Mouse (Mus musculus) midbrain, postnatal 0 days (tissue): Measurements from ENCODE around the gene Fam171a1. TPM values are rescaled to one million over a fixed set of nuclear protein-coding genes. Genes with fewer than 3 reads are reported as not detected.
"Not testable (repeated sequence)": the region's sequence is repeated elsewhere in the genome, so short reads cannot be mapped to it uniquely, and the experiment has no call there.

Experiments used
- ATAC-seq: fragments of 200-750 bp; cut with Nextera tagmentation; 2 replicates; pipeline ENCODE4 v1.8.0; 2017; ENCODE audit warnings: moderate number of reproducible peaks, mild to moderate bottlenecking, moderate TSS enrichment, moderate library complexity; ENCODE audit not compliant: low FRiP score
- DNase-seq: peaks from one replicate; pipeline ENCODE4 v3.0.0-alpha.2; 2015; ENCODE audit warnings: low spot score
- H3K27ac ChIP-seq: fragments of 300-500 bp; sonication (generic); 2 replicates; pipeline ENCODE4 v1.5.1; 2014; ENCODE audit warnings: low read depth, mild to moderate bottlenecking, low read length, mixed read lengths
- H3K27me3 ChIP-seq: fragments of 300-500 bp; sonication (generic); 2 replicates; pipeline ENCODE4 v1.6.1; 2014; ENCODE audit warnings: low read length, control low read depth, mixed read lengths; ENCODE audit not compliant: insufficient read depth
- H3K36me3 ChIP-seq: fragments of 300-500 bp; sonication (generic); 2 replicates; pipeline ENCODE4 v1.6.1; 2014; ENCODE audit warnings: low read length, control low read depth, mixed read lengths; ENCODE audit not compliant: insufficient read depth
- H3K4me1 ChIP-seq: fragments of 300-500 bp; sonication (generic); 2 replicates; pipeline ENCODE4 v1.6.1; 2014; ENCODE audit warnings: mild to moderate bottlenecking, control low read depth, antibody characterized with exemption, low read length, mixed read lengths; ENCODE audit not compliant: insufficient read depth
- H3K4me2 ChIP-seq: fragments of 300-500 bp; sonication (generic); 2 replicates; pipeline ENCODE4 v1.6.1; 2014; ENCODE audit warnings: low read depth, mild to moderate bottlenecking, low read length, mixed read lengths; ENCODE audit not compliant: poor library complexity, severe bottlenecking
- H3K4me3 ChIP-seq: fragments of 300-500 bp; sonication (generic); 2 replicates; pipeline ENCODE4 v1.5.1; 2014; ENCODE audit warnings: low read depth, mild to moderate bottlenecking, low read length, moderate library complexity
- H3K9ac ChIP-seq: fragments of 300-500 bp; sonication (generic); replicated peaks from 2 replicates; pipeline ENCODE4 v1.6.1; 2014; ENCODE audit warnings: mild to moderate bottlenecking, low read length, moderate library complexity, mixed read lengths; ENCODE audit not compliant: poor library complexity, severe bottlenecking
- H3K9me3 ChIP-seq: fragments of 300-500 bp; sonication (generic); 2 replicates; pipeline ENCODE4 v1.6.1; 2016; ENCODE audit warnings: low read length, control low read depth
- CTCF ChIP-seq: IDR thresholded peaks from 2 replicates; pipeline ENCODE4 v1.5.1; 2016; ENCODE audit warnings: antibody characterized with exemption, mild to moderate bottlenecking
- WGBS: fragments of 180-500 bp; shearing (Covaris S2); extraction: QIAGEN DNeasy Blood & Tissue Kit; methylation state at CpG from one replicate; pipeline ENCODE4 v1.1.7; 2014; 5-methylcytosine and 5-hydroxymethylcytosine counted together
- polyA plus RNA-seq: library from polyadenylated mRNA; unstranded; fragments of >200 nt; fragmentation: Nextera tagmentation; extraction: Ambion mirVana; gene quantifications from 2 replicates; pipeline ENCODE4 v1.2.1, GENCODE M21; 2015
- total RNA-seq: library from RNA; depleted of rRNA; stranded (reverse); fragments of >200 nt; gene quantifications from 2 replicates; pipeline ENCODE4 v1.2.3, GENCODE M21; 2014; rRNA removed

The Fam171a1 gene
- total RNA-seq, result 59.2 and 65.8 TPM in 2 replicates
- 34.4 and 35.4 TPM in 2 replicates for polyA plus RNA-seq

- H3K9me3 ChIP-seq, result no peaks in the 10 kb centered on the region
- no peak within 1 kb of the TSS for H3K27ac ChIP-seq
- TF ChIP-seq CTCF, result no peak
- no peak within 1 kb of the TSS for H3K9ac ChIP-seq
- H3K36me3 ChIP-seq, result no peaks in the 10 kb centered on the region
- ATAC-seq, result no peak
- H3K27me3 ChIP-seq, result no peaks in the 10 kb centered on the region
- no peak within 1 kb of the TSS for H3K4me3 ChIP-seq
- no peak within 1 kb of the TSS for H3K4me2 ChIP-seq
- no peak for DNase-seq
- WGBS, result 82% methylated on average over 4 of the region's 4 CpGs
- H3K4me1 ChIP-seq, result no peaks in the 10 kb centered on the region
Measured at GRCm38 (mm10) chr2:3113866-3114265, at the start of gene Fam171a1. Gene Fam171a1 (plus strand): TSS chr2:3114224.

GRCm38 (mm10) chr2:3069140-3069539 lies 44.9 kb upstream of the Fam171a1 start:
- Histone ChIP-seq H3K9me3 (peaks cover 5% of the 10 kb centered on the region; the same call in 1 of the 2 replicates), H3K9ac (no peak overlapping the region), H3K4me2 (no peak overlapping the region), H3K27me3 (no peaks in the 10 kb centered on the region), H3K27ac (no peak overlapping the region), H3K4me3 (no peak overlapping the region), H3K36me3 (no peaks in the 10 kb centered on the region), H3K4me1 (no peaks in the 10 kb centered on the region)
- WGBS, result 100% methylated on average over 1 of the region's 1 CpGs
- DNase-seq, result no peak
- no peak for ATAC-seq
- no peak for TF ChIP-seq CTCF

GRCm38 (mm10) chr2:3088361-3088760 lies 25.7 kb upstream of the Fam171a1 start:
- H3K9ac ChIP-seq, DNase-seq, H3K4me2 ChIP-seq, H3K27me3 ChIP-seq, H3K36me3 ChIP-seq, H3K4me3 ChIP-seq, H3K27ac ChIP-seq, ATAC-seq, H3K9me3 ChIP-seq, H3K4me1 ChIP-seq: not testable (repeated sequence)
- WGBS, result 72% methylated on average over 3 of the region's 3 CpGs

- H3K27me3 ChIP-seq, result no peaks in the 10 kb centered on the region
- no peak overlapping the region for H3K9ac ChIP-seq
- 28% methylated on average over 1 of the region's 1 CpGs for WGBS
- ATAC-seq, result no peak
- H3K4me2 ChIP-seq, result no peak overlapping the region
- no peaks in the 10 kb centered on the region for H3K4me1 ChIP-seq
- H3K36me3 ChIP-seq, result no peaks in the 10 kb centered on the region
- H3K27ac ChIP-seq, result no peak overlapping the region
- H3K9me3 ChIP-seq, result no peaks in the 10 kb centered on the region
- no peak overlapping the region for H3K4me3 ChIP-seq
- peak; percentile 46 for DNase-seq
- TF ChIP-seq CTCF, result peak; percentile 57
Measured at GRCm38 (mm10) chr2:3089274-3089673, 24.8 kb upstream of the Fam171a1 start.

GRCm38 (mm10) chr2:3096101-3096500 lies 17.9 kb upstream of the Fam171a1 start:
- H3K27ac ChIP-seq, result no peak overlapping the region
- H3K4me3 ChIP-seq, result no peak overlapping the region
- H3K9ac ChIP-seq, result no peak overlapping the region
- ATAC-seq (no peak), DNase-seq (no peak)
- no peaks in the 10 kb centered on the region for H3K4me1 ChIP-seq
- no peaks in the 10 kb centered on the region for H3K9me3 ChIP-seq
- H3K36me3 ChIP-seq, result no peaks in the 10 kb centered on the region
- H3K27me3 ChIP-seq, result no peaks in the 10 kb centered on the region
- TF ChIP-seq CTCF, result no peak
- no peak overlapping the region for H3K4me2 ChIP-seq
- 79% methylated on average over 1 of the region's 1 CpGs for WGBS

- ATAC-seq, result no peak
- 78% methylated on average over 4 of the region's 4 CpGs for WGBS
Measured at GRCm38 (mm10) chr2:3099971-3100370, 14.1 kb upstream of the Fam171a1 start.

More at GRCm38 (mm10) chr2:3099971-3100370, 14.1 kb upstream of the Fam171a1 start:
- Histone ChIP-seq H3K36me3 (no peaks in the 10 kb centered on the region), H3K27ac (no peak overlapping the region), H3K27me3 (no peaks in the 10 kb centered on the region), H3K4me1 (no peaks in the 10 kb centered on the region), H3K9ac (no peak overlapping the region), H3K4me2 (no peak overlapping the region), H3K9me3 (no peaks in the 10 kb centered on the region), H3K4me3 (no peak overlapping the region)
- no peak for TF ChIP-seq CTCF
- no peak for DNase-seq
